Mouse (Mus musculus) forebrain, embryonic 14.5 days (tissue): ENCODE data around the gene Vwf. TPM values are rescaled to one million over a fixed set of nuclear protein-coding genes. Genes with fewer than 3 reads are reported as not detected.
A peak's percentile ranks its signal among the peaks of the same experiment; 100 is the strongest.

Experiments used
- ATAC-seq: fragments of 200-750 bp; cut with Nextera tagmentation; 2 replicates; pipeline ENCODE4 v1.8.0; 2017; ENCODE audit warnings: mild to moderate bottlenecking, moderate library complexity
- DNase-seq: peaks from one replicate; pipeline ENCODE4 v3.0.0-alpha.2; 2015; ENCODE audit warnings: low spot score
- H3K27ac ChIP-seq: fragments of 300-500 bp; sonication (generic); 2 replicates; pipeline ENCODE4 v1.5.1; 2014; ENCODE audit warnings: low read depth, mild to moderate bottlenecking, control low read depth, low read length, moderate library complexity
- H3K27me3 ChIP-seq: fragments of 300-500 bp; sonication (generic); replicated peaks from 2 replicates; pipeline ENCODE4 v1.6.1; 2014; ENCODE audit warnings: low read length, control low read depth, mixed read lengths; ENCODE audit not compliant: control insufficient read depth, insufficient read depth
- H3K36me3 ChIP-seq: fragments of 300-500 bp; sonication (generic); 2 replicates; pipeline ENCODE4 v1.6.1; 2014; ENCODE audit warnings: low read length, control low read depth; ENCODE audit not compliant: control insufficient read depth, insufficient read depth
- H3K4me1 ChIP-seq: fragments of 300-500 bp; sonication (generic); 2 replicates; pipeline ENCODE4 v1.6.1; 2014; ENCODE audit warnings: antibody characterized with exemption, low read length, control low read depth; ENCODE audit not compliant: control insufficient read depth, insufficient read depth
- H3K4me2 ChIP-seq: fragments of 300-500 bp; sonication (generic); 2 replicates; pipeline ENCODE4 v1.6.1; 2014; ENCODE audit warnings: mild to moderate bottlenecking, control low read depth, low read length
- H3K4me3 ChIP-seq: fragments of 300-500 bp; sonication (generic); 2 replicates; pipeline ENCODE4 v1.5.1; 2014; ENCODE audit warnings: low read depth, low read length, control low read depth
- H3K9ac ChIP-seq: fragments of 300-500 bp; sonication (generic); 2 replicates; pipeline ENCODE4 v1.6.1; 2014; ENCODE audit warnings: mild to moderate bottlenecking, low read length, control low read depth, moderate library complexity
- H3K9me3 ChIP-seq: fragments of 300-500 bp; sonication (generic); replicated peaks from 2 replicates; pipeline ENCODE4 v1.6.1; 2016; ENCODE audit warnings: low read length, control low read depth, mixed read lengths; ENCODE audit not compliant: control insufficient read depth
- WGBS: fragments of 180-500 bp; shearing (Covaris S2); extraction: QIAGEN DNeasy Blood & Tissue Kit; methylation state at CpG from one replicate; pipeline ENCODE4 v1.1.7; 2014; 5-methylcytosine and 5-hydroxymethylcytosine counted together
- polyA plus RNA-seq: library from polyadenylated mRNA; unstranded; fragments of >200 nt; fragmentation: Nextera tagmentation; extraction: Ambion mirVana; gene quantifications from 2 replicates; pipeline ENCODE4 v1.2.1, GENCODE M21; 2014

Vwf gene
- polyA plus RNA-seq, 1 experiment from 2014 or later, result 8.8 TPM

GRCm38 (mm10) chr6:125711261-125711660 is 164.7 kb downstream of the Vwf start:
- no peak overlapping the region for H3K4me2 ChIP-seq
- no peak overlapping the region for H3K27ac ChIP-seq
- no peak overlapping the region for H3K4me3 ChIP-seq
- DNase-seq (no peak), ATAC-seq (no peak)
- H3K4me1 ChIP-seq, result no peaks in the 10 kb centered on the region
- H3K9ac ChIP-seq, result no peak overlapping the region
- H3K27me3 ChIP-seq, result no peaks in the 10 kb centered on the region
- no peaks in the 10 kb centered on the region for H3K9me3 ChIP-seq
- 85% methylated on average over 16 of the region's 16 CpGs for WGBS
- no peaks in the 10 kb centered on the region for H3K36me3 ChIP-seq

GRCm38 (mm10) chr6:125726408-125726807 is 179.8 kb downstream of the Vwf start:
- Histone ChIP-seq H3K9me3 (no peaks in the 10 kb centered on the region), H3K9ac (no peak overlapping the region), H3K27me3 (no peaks in the 10 kb centered on the region), H3K27ac (no peak overlapping the region), H3K36me3 (no peaks in the 10 kb centered on the region), H3K4me1 (no peaks in the 10 kb centered on the region), H3K4me2 (no peak overlapping the region), H3K4me3 (no peak overlapping the region)
- DNase-seq (no peak), ATAC-seq (no peak)
- 88% methylated on average over 2 of the region's 2 CpGs for WGBS

DNA sequence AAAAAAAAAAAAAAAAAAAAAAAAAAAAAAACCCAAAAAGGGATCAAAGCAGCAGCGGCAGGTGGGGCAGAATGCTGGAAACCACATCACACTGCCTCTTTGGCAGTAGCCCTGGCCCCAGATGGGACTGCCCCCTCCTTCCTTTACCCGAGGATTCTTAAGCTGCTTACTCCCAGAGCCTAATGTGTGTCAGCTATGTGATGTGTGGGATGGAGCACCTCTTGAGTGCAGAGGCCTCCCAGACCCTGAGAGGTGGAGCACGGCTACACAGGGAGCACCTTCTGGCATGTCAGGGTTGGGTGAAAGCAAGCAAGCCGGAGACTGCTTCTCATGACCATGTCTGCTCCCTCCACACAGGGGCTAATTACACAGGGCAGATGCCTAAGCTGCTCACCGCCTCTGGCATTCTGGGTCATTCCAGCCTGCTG is 180.9 kb downstream of the Vwf start:
- Histone ChIP-seq H3K9me3 (no peaks in the 10 kb centered on the region), H3K27me3 (no peaks in the 10 kb centered on the region), H3K27ac (no peak overlapping the region), H3K4me3 (no peak overlapping the region), H3K4me1 (no peaks in the 10 kb centered on the region), H3K4me2 (no peak overlapping the region), H3K36me3 (no peaks in the 10 kb centered on the region), H3K9ac (no peak overlapping the region)
- WGBS, result 49% methylated on average over 5 of the region's 5 CpGs
- ATAC-seq (no peak), DNase-seq (peak; percentile 13)

DNA sequence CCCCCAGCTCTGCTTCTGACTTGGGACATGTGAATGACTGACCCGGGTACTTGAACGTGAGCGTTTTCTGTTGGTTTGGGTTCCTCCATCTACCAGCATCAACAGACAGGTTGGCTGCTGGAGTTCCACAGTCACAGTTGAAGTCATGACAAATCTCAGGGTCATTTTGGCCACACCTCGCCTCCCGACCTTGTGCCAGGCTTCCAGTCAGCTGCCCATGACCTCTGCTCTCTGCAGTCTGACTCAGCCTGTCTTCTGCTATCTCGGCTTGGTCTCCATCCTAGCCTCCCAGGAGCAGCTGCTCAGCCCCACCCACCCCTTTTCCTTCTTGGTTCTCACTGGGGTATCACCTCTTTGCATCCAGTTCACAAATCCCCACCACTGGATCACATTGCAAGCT is 182.9 kb downstream of the Vwf start:
- no peaks in the 10 kb centered on the region for H3K4me1 ChIP-seq
- no peak overlapping the region for H3K9ac ChIP-seq
- H3K4me2 ChIP-seq, result no peak overlapping the region
- ATAC-seq (no peak), DNase-seq (no peak)
- H3K27ac ChIP-seq, result no peak overlapping the region
- H3K9me3 ChIP-seq, result no peaks in the 10 kb centered on the region
- no peaks in the 10 kb centered on the region for H3K27me3 ChIP-seq
- no peak overlapping the region for H3K4me3 ChIP-seq
- no peaks in the 10 kb centered on the region for H3K36me3 ChIP-seq
- 87% methylated on average over 6 of the region's 6 CpGs for WGBS

DNA sequence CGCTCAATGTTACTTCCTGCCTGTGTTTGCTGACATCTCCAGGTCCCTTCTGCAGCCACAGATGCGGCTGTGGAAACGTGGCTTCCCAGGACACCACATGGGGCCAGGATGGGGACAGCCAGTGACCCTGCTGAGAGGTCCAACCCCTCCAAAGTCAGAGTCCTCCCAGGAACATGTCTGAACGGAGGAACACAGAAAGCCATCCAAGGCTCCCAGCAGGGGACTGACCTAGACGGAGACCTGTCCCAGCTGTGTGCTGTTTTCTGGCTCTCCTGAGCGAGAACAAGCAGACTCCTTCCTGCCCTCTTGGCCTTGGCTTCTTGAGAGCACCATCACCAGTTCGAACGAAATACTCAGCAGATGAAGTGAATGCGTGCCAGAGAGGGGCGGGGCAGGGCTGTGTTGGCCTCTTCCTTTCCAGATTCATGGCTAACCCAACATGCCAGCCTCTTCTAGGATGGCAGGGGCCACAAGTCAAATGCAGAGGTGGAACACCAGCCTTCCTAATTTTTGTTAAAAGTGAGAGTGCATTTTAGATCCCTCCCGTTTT is 183.5 kb downstream of the Vwf start:
- no peaks in the 10 kb centered on the region for H3K9me3 ChIP-seq
- H3K4me2 ChIP-seq, result no peak overlapping the region
- H3K27me3 ChIP-seq, result no peaks in the 10 kb centered on the region
- H3K36me3 ChIP-seq, result no peaks in the 10 kb centered on the region
- H3K4me3 ChIP-seq, result no peak overlapping the region
- H3K27ac ChIP-seq, result no peak overlapping the region
- no peak for ATAC-seq
- H3K9ac ChIP-seq, result no peak overlapping the region
- 79% methylated on average over 11 of the region's 11 CpGs for WGBS
- no peaks in the 10 kb centered on the region for H3K4me1 ChIP-seq
- no peak for DNase-seq

Other genes with a start within 250 kb of the Vwf start
- gene Ltbr, start 232.9 kb upstream of the Vwf start, polyA plus RNA-seq, result 10.8 and 12.9 TPM in 2 replicates
- 0.29 and 0.37 TPM in 2 replicates for gene Scnn1a, start 226.1 kb upstream of the Vwf start, polyA plus RNA-seq
- gene Tnfrsf1a, start 197.4 kb upstream of the Vwf start, polyA plus RNA-seq, result 14.2 and 16.2 TPM in 2 replicates
- 0.16 TPM in 1 of 2 replicates, not detected in the other for gene Plekhg6, start 166.0 kb upstream of the Vwf start, polyA plus RNA-seq
- 77.8 and 85.5 TPM in 2 replicates for gene Cd9, start 52.0 kb upstream of the Vwf start, polyA plus RNA-seq
- gene Ano2, start 143.6 kb downstream of the Vwf start, polyA plus RNA-seq, result 0.07 and 0.10 TPM in 2 replicates